Mouse (Mus musculus) liver, embryonic 14.5 days (tissue): ENCODE results near the gene Gm21972.

ENCODE experiments used
- CTCF ChIP-seq: IDR thresholded peaks from 2 replicates; pipeline ENCODE4 v1.5.1; 2016; ENCODE audit warnings: antibody characterized with exemption, low read depth, control low read depth
- EP300 ChIP-seq: IDR thresholded peaks from 2 replicates; pipeline ENCODE4 v1.6.1; 2016; ENCODE audit warnings: antibody characterized with exemption, low read depth

DNA sequence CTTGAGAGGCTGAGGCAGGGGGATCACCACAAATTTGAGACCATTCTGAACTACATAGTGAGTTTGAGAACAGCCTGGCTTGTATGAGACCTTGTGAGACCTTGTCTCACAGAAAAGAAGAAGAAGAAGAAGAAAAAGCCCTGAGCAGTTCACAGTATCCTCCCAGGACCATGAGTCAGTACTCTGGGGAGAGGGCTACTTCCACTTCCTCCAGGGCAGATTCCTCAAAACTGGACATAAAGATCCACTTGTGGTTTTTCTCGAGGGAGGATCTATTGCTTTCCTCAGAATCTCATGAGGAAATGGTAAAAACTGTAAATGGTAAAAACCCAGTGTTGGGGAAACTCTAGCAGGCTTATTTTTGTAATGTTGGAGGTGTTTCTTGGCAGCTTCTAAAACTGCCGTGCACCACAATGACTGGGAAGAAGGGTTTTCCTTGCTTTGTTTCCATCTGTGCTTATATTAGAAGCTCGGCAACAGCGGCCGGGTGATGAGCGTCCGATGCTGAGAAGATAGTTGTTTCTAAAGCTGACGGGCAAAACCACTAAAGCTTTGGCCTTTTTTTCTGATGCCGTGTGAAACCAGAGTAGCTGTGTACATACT is 69.3 kb downstream of the Gm21972 start:
- TF ChIP-seq CTCF (no peak), EP300 (no peak)
